Mouse (Mus musculus): ENCODE data around the gene Galnt18. TPM values are rescaled to one million over a fixed set of nuclear protein-coding genes. Genes with fewer than 3 reads are reported as not detected.

The Galnt18 gene
- polyA plus RNA-seq, 1 experiment, result 11.9 TPM

GRCm38 (mm10) chr7:111806083-111806482 lies 26.3 kb upstream of the Galnt18 start:
- no peak overlapping the region for H3ac ChIP-seq (ENCODE audit: control insufficient read depth, insufficient read length, low read depth)
- H3K79me3 ChIP-seq (ENCODE audit: low read depth), result no peaks in the 10 kb centered on the region
- no peaks in the 10 kb centered on the region for H3K36me3 ChIP-seq (ENCODE audit: control insufficient read depth, insufficient read depth)
- TF ChIP-seq CTCF (IDR thresholded peaks at IDR 0.05; ENCODE audit: control insufficient read depth, insufficient read depth, insufficient read length) (no peak), MYOD1 (IDR thresholded peaks at IDR 0.05; ENCODE audit: control insufficient read depth, insufficient read length, low read depth) (no peak), MYOG (IDR thresholded peaks at IDR 0.05; ENCODE audit: control insufficient read depth, extremely low read depth, insufficient read length) (no peak), MAX (IDR thresholded peaks at IDR 0.05) (no peak), USF1 (IDR thresholded peaks at IDR 0.05; ENCODE audit: low read depth) (no peak), FOSL1 (IDR thresholded peaks at IDR 0.05; ENCODE audit: insufficient read depth, low read length, poor library complexity, severe bottlenecking) (no peak), CEBPB (IDR thresholded peaks at IDR 0.05; ENCODE audit: low read depth) (no peak)
- H3K4me3 ChIP-seq (ENCODE audit: insufficient read depth, poor library complexity, severe bottlenecking), result no peak overlapping the region
- no peaks in the 10 kb centered on the region for H3K27me3 ChIP-seq (ENCODE audit: control insufficient read depth, insufficient read depth, insufficient read length)
- no peaks in the 10 kb centered on the region for H3K79me2 ChIP-seq (ENCODE audit: control insufficient read depth, insufficient read depth)

GRCm38 (mm10) chr7:111804646-111805045 lies 24.9 kb upstream of the Galnt18 start:
- no peak for TF ChIP-seq USF1 (IDR thresholded peaks at IDR 0.05; ENCODE audit: low read depth)
- no peak for TF ChIP-seq MAX (IDR thresholded peaks at IDR 0.05)
- no peak for TF ChIP-seq MYOG (IDR thresholded peaks at IDR 0.05; ENCODE audit: control insufficient read depth, extremely low read depth, insufficient read length)
- no peak for TF ChIP-seq CEBPB (IDR thresholded peaks at IDR 0.05; ENCODE audit: low read depth)
- no peak for TF ChIP-seq CTCF (IDR thresholded peaks at IDR 0.05; ENCODE audit: control insufficient read depth, insufficient read depth, insufficient read length)
- TF ChIP-seq MYOD1 (IDR thresholded peaks at IDR 0.05; ENCODE audit: control insufficient read depth, insufficient read length, low read depth), result no peak
- no peak for TF ChIP-seq FOSL1 (IDR thresholded peaks at IDR 0.05; ENCODE audit: insufficient read depth, low read length, poor library complexity, severe bottlenecking)
- H3K36me3 ChIP-seq (ENCODE audit: control insufficient read depth, insufficient read depth), result no peaks in the 10 kb centered on the region
- no peaks in the 10 kb centered on the region for H3K79me3 ChIP-seq (ENCODE audit: low read depth)

GRCm38 (mm10) chr7:111800785-111801184 lies 21.0 kb upstream of the Galnt18 start:
- Histone ChIP-seq H3K27me3 (ENCODE audit: control insufficient read depth, insufficient read depth, insufficient read length) (no peaks in the 10 kb centered on the region), H3K36me3 (ENCODE audit: control insufficient read depth, insufficient read depth) (no peaks in the 10 kb centered on the region), H3K4me3 (ENCODE audit: insufficient read depth, poor library complexity, severe bottlenecking) (no peak overlapping the region), H3K79me3 (ENCODE audit: low read depth) (no peaks in the 10 kb centered on the region), H3ac (ENCODE audit: control insufficient read depth, insufficient read length, low read depth) (no peak overlapping the region), H3K79me2 (ENCODE audit: control insufficient read depth, insufficient read depth) (no peaks in the 10 kb centered on the region)
- TF ChIP-seq MYOD1 (IDR thresholded peaks at IDR 0.05; ENCODE audit: control insufficient read depth, insufficient read length, low read depth) (no peak), USF1 (IDR thresholded peaks at IDR 0.05; ENCODE audit: low read depth) (no peak), FOSL1 (IDR thresholded peaks at IDR 0.05; ENCODE audit: insufficient read depth, low read length, poor library complexity, severe bottlenecking) (no peak)

More at GRCm38 (mm10) chr7:111804646-111805045, 24.9 kb upstream of the Galnt18 start:
- H3K4me3 ChIP-seq (ENCODE audit: insufficient read depth, poor library complexity, severe bottlenecking), result no peak overlapping the region
- H3K27me3 ChIP-seq (ENCODE audit: control insufficient read depth, insufficient read depth, insufficient read length), result no peaks in the 10 kb centered on the region
- no peak overlapping the region for H3ac ChIP-seq (ENCODE audit: control insufficient read depth, insufficient read length, low read depth)
- no peaks in the 10 kb centered on the region for H3K79me2 ChIP-seq (ENCODE audit: control insufficient read depth, insufficient read depth)

DNA sequence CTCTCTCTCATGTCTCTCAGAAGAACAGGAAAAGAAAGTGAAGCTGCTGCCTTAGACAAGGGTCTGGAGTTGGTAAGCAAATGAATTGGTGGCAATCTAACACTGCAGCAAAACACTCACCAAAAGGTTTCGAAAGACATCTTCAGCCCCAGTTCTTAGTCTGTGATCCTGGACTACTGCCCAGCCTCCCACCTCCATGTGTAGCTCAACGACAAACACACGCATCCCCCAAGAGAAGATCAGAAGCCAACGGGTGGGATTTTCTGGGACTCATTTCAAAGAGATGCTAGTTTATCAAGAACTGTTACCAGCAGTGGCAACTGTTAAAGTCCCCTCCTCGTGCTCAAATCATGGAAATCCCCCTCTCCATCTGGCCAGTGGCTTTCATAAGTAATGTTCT lies 20.3 kb upstream of the Galnt18 start:
- Histone ChIP-seq H3K79me3 (ENCODE audit: low read depth) (no peaks in the 10 kb centered on the region), H3K36me3 (ENCODE audit: control insufficient read depth, insufficient read depth) (no peaks in the 10 kb centered on the region), H3K79me2 (ENCODE audit: control insufficient read depth, insufficient read depth) (no peaks in the 10 kb centered on the region), H3K27me3 (ENCODE audit: control insufficient read depth, insufficient read depth, insufficient read length) (no peaks in the 10 kb centered on the region), H3ac (ENCODE audit: control insufficient read depth, insufficient read length, low read depth) (no peak overlapping the region), H3K4me3 (ENCODE audit: insufficient read depth, poor library complexity, severe bottlenecking) (no peak overlapping the region)
- no peak for TF ChIP-seq MYOD1 (IDR thresholded peaks at IDR 0.05; ENCODE audit: control insufficient read depth, insufficient read length, low read depth)
- no peak for TF ChIP-seq FOSL1 (IDR thresholded peaks at IDR 0.05; ENCODE audit: insufficient read depth, low read length, poor library complexity, severe bottlenecking)

DNA sequence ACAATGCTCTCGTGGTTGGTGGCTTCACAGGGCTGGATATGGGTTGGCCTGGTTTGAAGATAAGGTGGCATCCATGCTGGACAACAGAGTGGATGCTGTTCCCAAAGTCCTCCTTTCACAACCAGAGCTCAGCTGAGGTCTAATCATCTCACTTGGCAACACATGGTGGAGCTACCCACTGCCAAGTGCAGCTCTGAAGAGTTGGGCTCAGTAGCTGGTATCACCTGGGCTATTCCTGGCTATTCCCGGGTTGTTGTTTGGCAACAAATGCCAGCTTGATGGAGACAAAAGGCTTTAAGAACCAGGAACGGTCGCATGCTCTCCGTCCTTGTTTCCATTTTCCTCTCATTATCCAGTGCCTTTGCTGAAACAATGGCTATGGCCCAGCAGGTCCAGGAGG lies 19.2 kb upstream of the Galnt18 start:
- TF ChIP-seq FOSL1 (IDR thresholded peaks at IDR 0.05; ENCODE audit: insufficient read depth, low read length, poor library complexity, severe bottlenecking) (no peak), MAX (IDR thresholded peaks at IDR 0.05) (no peak), MYOD1 (IDR thresholded peaks at IDR 0.05; ENCODE audit: control insufficient read depth, insufficient read length, low read depth) (no peak), USF1 (IDR thresholded peaks at IDR 0.05; ENCODE audit: low read depth) (no peak), CTCF (IDR thresholded peaks at IDR 0.05; ENCODE audit: control insufficient read depth, insufficient read depth, insufficient read length) (no peak), MYOG (IDR thresholded peaks at IDR 0.05; ENCODE audit: control insufficient read depth, extremely low read depth, insufficient read length) (no peak), CEBPB (IDR thresholded peaks at IDR 0.05; ENCODE audit: low read depth) (no peak)
- Histone ChIP-seq H3K4me3 (ENCODE audit: insufficient read depth, poor library complexity, severe bottlenecking) (no peak overlapping the region), H3K79me3 (ENCODE audit: low read depth) (no peaks in the 10 kb centered on the region), H3K36me3 (ENCODE audit: control insufficient read depth, insufficient read depth) (no peaks in the 10 kb centered on the region), H3K27me3 (ENCODE audit: control insufficient read depth, insufficient read depth, insufficient read length) (no peaks in the 10 kb centered on the region), H3K79me2 (ENCODE audit: control insufficient read depth, insufficient read depth) (no peaks in the 10 kb centered on the region), H3ac (ENCODE audit: control insufficient read depth, insufficient read length, low read depth) (no peak overlapping the region)

GRCm38 (mm10) chr7:111797337-111798010 lies 17.7 kb upstream of the Galnt18 start:
- TF ChIP-seq MAX (IDR thresholded peaks at IDR 0.05) (no peak), MYOG (IDR thresholded peaks at IDR 0.05; ENCODE audit: control insufficient read depth, extremely low read depth, insufficient read length) (no peak), FOSL1 (IDR thresholded peaks at IDR 0.05; ENCODE audit: insufficient read depth, low read length, poor library complexity, severe bottlenecking) (no peak), USF1 (IDR thresholded peaks at IDR 0.05; ENCODE audit: low read depth) (no peak), CEBPB (IDR thresholded peaks at IDR 0.05; ENCODE audit: low read depth) (no peak), MYOD1 (IDR thresholded peaks at IDR 0.05; ENCODE audit: control insufficient read depth, insufficient read length, low read depth) (no peak), CTCF (IDR thresholded peaks at IDR 0.05; ENCODE audit: control insufficient read depth, insufficient read depth, insufficient read length) (no peak)

More at GRCm38 (mm10) chr7:111797337-111798010, 17.7 kb upstream of the Galnt18 start:
- Histone ChIP-seq H3K36me3 (ENCODE audit: control insufficient read depth, insufficient read depth) (no peaks in the 10 kb centered on the region), H3K4me3 (ENCODE audit: insufficient read depth, poor library complexity, severe bottlenecking) (no peak overlapping the region), H3K79me2 (ENCODE audit: control insufficient read depth, insufficient read depth) (no peaks in the 10 kb centered on the region), H3K79me3 (ENCODE audit: low read depth) (no peaks in the 10 kb centered on the region), H3K27me3 (ENCODE audit: control insufficient read depth, insufficient read depth, insufficient read length) (no peaks in the 10 kb centered on the region), H3ac (ENCODE audit: control insufficient read depth, insufficient read length, low read depth) (no peak overlapping the region)

All from C2C12 (cell line).